Mouse (Mus musculus): ENCODE data around the gene Gm5678. TPM values are rescaled to one million over a fixed set of nuclear protein-coding genes. Genes with fewer than 3 reads are reported as not detected.
A peak's percentile ranks its signal among the peaks of the same experiment; 100 is the strongest.
"Not testable (repeated sequence)": the region's sequence is repeated elsewhere in the genome, so short reads cannot be mapped to it uniquely, and the experiment has no call there.

Gene Gm5678
- polyA plus RNA-seq, 1 experiment from 2014 or later = not detected

DNA sequence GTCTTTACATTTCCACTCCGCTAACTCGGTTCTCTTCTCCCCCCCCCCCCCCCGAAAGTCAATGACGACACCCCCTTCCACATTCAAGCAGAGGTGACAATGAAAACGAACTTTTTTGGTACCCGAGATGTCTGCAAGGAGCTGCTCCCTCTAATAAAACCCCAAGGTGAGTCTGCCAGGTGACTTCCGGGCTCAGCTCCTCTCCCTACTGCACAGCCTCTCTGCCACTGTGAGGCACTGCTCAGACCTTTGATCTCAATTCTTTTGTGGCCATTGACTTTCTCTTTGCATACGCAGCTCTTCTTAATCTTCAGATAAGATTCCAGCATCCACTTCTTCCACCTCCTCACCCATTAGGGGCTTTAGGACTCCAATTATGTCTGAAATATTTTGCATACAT is 19.2 kb upstream of the Gm5678 start:
- TF ChIP-seq CTCF (IDR thresholded peaks at IDR 0.05; ENCODE audit: low read depth) = no peak
- Histone ChIP-seq H3K9ac (peak overlapping the region; percentile 75; the same call in 1 of the 2 replicates), H3K27me3 (ENCODE audit: insufficient read depth, low read length) (no peaks in the 10 kb centered on the region), H3K4me3 (ENCODE audit: low read depth, low read length) (peak overlapping the region; percentile 67), H3K4me1 (ENCODE audit: insufficient read depth) (peaks cover 4% of the 10 kb centered on the region; the same call in 1 of the 2 replicates), H3K27ac (ENCODE audit: low read depth) (no peak overlapping the region), H3K9me3 (ENCODE audit: low read depth, low read length) (no peaks in the 10 kb centered on the region), H3K36me3 (ENCODE audit: insufficient read depth) (peaks cover 18% of the 10 kb centered on the region), H3K4me2 (peak overlapping the region; percentile 88)
- WGBS = 57% methylated on average over 7 of the region's 8 CpGs
- ATAC-seq (ENCODE audit: insufficient read depth) (no peak), DNase-seq (no peak)

DNA sequence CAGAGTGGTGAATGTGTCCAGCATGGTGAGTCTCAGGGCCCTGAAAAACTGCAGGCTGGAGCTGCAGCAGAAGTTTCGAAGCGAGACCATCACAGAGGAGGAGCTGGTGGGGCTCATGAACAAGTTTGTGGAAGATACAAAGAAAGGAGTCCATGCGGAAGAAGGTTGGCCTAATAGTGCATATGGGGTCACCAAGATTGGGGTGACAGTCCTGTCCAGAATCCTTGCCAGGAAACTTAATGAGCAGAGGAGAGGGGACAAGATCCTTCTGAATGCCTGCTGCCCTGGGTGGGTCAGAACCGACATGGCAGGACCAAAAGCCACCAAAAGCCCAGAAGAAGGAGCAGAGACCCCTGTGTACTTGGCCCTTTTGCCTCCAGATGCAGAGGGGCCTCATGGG is 18.1 kb upstream of the Gm5678 start:
- Histone ChIP-seq H3K4me3 (ENCODE audit: low read depth, low read length) (no peak overlapping the region), H3K4me1 (ENCODE audit: insufficient read depth) (no peaks in the 10 kb centered on the region), H3K9ac (no peak overlapping the region), H3K9me3 (ENCODE audit: low read depth, low read length) (no peaks in the 10 kb centered on the region), H3K36me3 (ENCODE audit: insufficient read depth) (peaks cover 18% of the 10 kb centered on the region), H3K27me3 (ENCODE audit: insufficient read depth, low read length) (no peaks in the 10 kb centered on the region), H3K4me2 (no peak overlapping the region), H3K27ac (ENCODE audit: low read depth) (no peak overlapping the region)
- ATAC-seq (ENCODE audit: insufficient read depth) (no peak), DNase-seq (no peak)
- WGBS = 95% methylated on average over 4 of the region's 4 CpGs
- TF ChIP-seq CTCF (IDR thresholded peaks at IDR 0.05; ENCODE audit: low read depth) = no peak

DNA sequence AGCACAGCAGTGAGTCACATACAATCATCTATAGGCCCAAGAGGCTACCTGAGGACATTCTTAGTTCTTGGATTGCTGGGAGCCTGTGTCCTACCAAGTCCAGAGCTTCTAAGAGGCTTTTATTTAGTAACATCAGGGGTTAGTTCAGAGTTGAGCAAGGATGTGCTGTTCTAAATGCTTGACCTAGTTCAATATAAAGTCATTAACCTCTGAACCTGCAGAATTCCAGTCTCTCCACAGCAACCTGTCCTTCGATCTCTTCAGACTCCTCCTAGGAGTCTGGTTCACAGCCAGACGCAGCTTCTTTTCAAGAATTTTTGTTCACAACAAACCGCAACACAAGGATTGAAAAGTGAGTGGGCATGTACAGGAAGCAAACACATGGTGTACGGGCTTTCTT is 16.9 kb upstream of the Gm5678 start:
- H3K4me1 ChIP-seq (ENCODE audit: insufficient read depth) = no peaks in the 10 kb centered on the region
- no peak overlapping the region for H3K9ac ChIP-seq
- no peaks in the 10 kb centered on the region for H3K27me3 ChIP-seq (ENCODE audit: insufficient read depth, low read length)
- no peak overlapping the region for H3K4me2 ChIP-seq
- no peak for DNase-seq
- no peak overlapping the region for H3K4me3 ChIP-seq (ENCODE audit: low read depth, low read length)
- H3K36me3 ChIP-seq (ENCODE audit: insufficient read depth) = peaks cover 18% of the 10 kb centered on the region
- WGBS = 88% methylated on average over 4 of the region's 4 CpGs
- ATAC-seq (ENCODE audit: insufficient read depth) = no peak
- no peak for TF ChIP-seq CTCF (IDR thresholded peaks at IDR 0.05; ENCODE audit: low read depth)
- no peak overlapping the region for H3K27ac ChIP-seq (ENCODE audit: low read depth)
- H3K9me3 ChIP-seq (ENCODE audit: low read depth, low read length) = no peaks in the 10 kb centered on the region

DNA sequence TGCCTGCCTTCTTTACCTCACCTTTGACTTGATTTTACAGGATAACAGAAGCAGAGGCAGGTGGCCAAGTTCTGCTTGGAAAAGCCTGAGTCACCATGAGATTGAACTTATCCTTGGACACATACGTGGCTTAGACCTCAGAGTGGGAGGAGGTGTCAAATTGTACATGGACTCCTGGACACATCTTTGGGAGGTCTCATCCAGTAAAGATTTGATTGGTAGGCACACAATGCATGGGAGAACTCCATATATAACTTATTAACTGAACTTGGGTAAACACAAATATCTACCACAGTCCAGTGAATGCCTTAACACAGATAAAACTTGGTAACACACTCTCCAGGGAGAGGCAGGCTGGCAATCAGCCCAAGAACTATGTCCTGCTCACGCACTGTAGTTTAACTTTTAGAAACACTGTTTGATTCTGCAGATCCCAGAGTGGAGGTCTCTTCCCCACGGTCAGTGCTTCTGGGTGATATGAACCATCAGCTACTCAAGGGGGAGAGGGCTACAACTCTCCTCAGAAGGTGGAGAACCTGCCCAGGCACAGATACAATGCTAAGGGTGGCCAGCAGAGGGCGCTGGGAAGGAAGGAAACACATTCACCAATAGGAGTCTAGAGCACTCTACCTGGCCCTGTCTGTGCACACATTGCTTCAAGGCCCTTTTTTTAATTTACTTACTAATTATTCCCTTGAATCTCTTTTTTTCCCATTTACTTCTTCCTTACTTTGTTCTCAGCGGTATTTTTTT is 12.6 kb upstream of the Gm5678 start:
- Histone ChIP-seq H3K27me3 (ENCODE audit: insufficient read depth, low read length) (no peaks in the 10 kb centered on the region), H3K4me3 (ENCODE audit: low read depth, low read length) (no peak overlapping the region), H3K27ac (ENCODE audit: low read depth) (no peak overlapping the region), H3K36me3 (ENCODE audit: insufficient read depth) (peaks cover 10% of the 10 kb centered on the region), H3K4me2 (no peak overlapping the region), H3K9me3 (ENCODE audit: low read depth, low read length) (no peaks in the 10 kb centered on the region), H3K9ac (no peak overlapping the region), H3K4me1 (ENCODE audit: insufficient read depth) (no peaks in the 10 kb centered on the region)
- TF ChIP-seq CTCF (IDR thresholded peaks at IDR 0.05; ENCODE audit: low read depth) = peak; percentile 79
- WGBS = 22% methylated on average over 5 of the region's 5 CpGs
- peak; percentile 70 for DNase-seq
- no peak for ATAC-seq (ENCODE audit: insufficient read depth)

DNA sequence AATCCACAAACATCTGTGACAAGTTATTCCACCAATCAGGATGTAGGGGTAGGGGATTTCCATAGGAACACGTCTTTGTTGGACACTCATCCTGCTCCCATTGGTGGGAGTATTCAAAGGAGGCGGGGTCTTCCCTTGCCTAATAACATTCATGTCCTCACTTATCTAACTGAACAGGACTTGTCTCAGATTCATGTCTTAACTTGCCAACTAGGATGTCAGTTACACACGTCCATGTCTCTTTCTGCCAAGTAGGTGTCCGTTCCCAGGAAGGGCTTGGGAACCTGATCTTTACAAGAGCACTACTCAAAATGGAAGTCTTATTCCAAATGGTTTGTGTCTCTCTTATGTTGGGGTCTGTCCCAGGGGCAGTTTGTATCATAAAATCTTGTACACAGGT is 4.1 kb upstream of the Gm5678 start:
- not testable (repeated sequence) for ATAC-seq (ENCODE audit: insufficient read depth); H3K27ac ChIP-seq (ENCODE audit: low read depth); DNase-seq

DNA sequence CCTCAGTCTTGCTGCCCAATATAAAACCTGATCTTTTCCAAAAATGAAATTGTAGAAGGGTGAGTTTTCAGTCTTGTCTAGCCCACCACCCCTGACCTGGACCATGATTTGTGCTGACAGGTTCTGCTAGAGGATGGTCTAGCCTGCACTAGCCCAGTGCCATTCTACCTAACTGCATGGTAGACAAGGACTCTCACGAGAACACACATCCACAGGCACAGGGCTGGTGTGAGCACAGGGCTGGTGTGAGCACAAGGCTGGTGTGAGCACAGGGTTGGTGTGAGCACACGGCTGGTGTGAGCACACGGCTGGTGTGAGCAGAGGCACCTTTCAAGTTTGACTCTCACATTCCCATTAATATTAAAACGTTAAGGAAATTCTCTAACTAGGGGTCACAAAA is 3.2 kb upstream of the Gm5678 start:
- no peak overlapping the region for H3K27ac ChIP-seq (ENCODE audit: low read depth)
- no peak overlapping the region for H3K9ac ChIP-seq
- DNase-seq (no peak), ATAC-seq (ENCODE audit: insufficient read depth) (no peak)
- H3K4me1 ChIP-seq (ENCODE audit: insufficient read depth) = no peaks in the 10 kb centered on the region
- WGBS = 81% methylated on average over 4 of the region's 4 CpGs
- no peaks in the 10 kb centered on the region for H3K27me3 ChIP-seq (ENCODE audit: insufficient read depth, low read length)
- TF ChIP-seq CTCF (IDR thresholded peaks at IDR 0.05; ENCODE audit: low read depth) = no peak
- no peaks in the 10 kb centered on the region for H3K9me3 ChIP-seq (ENCODE audit: low read depth, low read length)
- no peak overlapping the region for H3K4me3 ChIP-seq (ENCODE audit: low read depth, low read length)
- no peak overlapping the region for H3K4me2 ChIP-seq
- H3K36me3 ChIP-seq (ENCODE audit: insufficient read depth) = no peaks in the 10 kb centered on the region

More for the DNA sequence above, 4.1 kb upstream of the Gm5678 start:
- H3K4me3 ChIP-seq (ENCODE audit: low read depth, low read length); H3K9me3 ChIP-seq (ENCODE audit: low read depth, low read length); H3K9ac ChIP-seq; H3K36me3 ChIP-seq (ENCODE audit: insufficient read depth); H3K4me1 ChIP-seq (ENCODE audit: insufficient read depth); H3K4me2 ChIP-seq; H3K27me3 ChIP-seq (ENCODE audit: insufficient read depth, low read length): not testable (repeated sequence)
- 86% methylated on average over 4 of the region's 4 CpGs for WGBS

DNA sequence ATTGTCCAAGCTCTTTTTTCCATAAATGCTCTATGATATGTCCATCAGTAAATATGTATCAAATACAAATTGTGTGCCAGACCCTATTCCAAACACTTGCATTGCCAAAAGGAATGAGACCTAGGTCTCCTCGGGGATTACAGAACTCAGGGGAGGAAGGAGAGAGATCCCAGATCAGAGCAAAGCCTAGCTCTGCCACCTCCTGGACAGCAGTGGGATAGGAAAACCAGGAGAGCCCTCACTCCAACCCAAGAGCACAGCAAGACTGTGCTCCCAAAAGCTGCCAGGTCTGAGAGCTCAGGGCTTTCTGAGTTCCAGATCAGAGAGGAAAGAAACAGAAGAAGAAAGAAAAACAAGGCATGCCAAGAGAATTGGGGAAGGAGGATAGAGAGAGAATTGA is 1.2 kb upstream of the Gm5678 start:
- H3K4me2 ChIP-seq = no peak overlapping the region
- no peak overlapping the region for H3K9ac ChIP-seq
- no peaks in the 10 kb centered on the region for H3K9me3 ChIP-seq (ENCODE audit: low read depth, low read length)
- H3K4me1 ChIP-seq (ENCODE audit: insufficient read depth) = no peaks in the 10 kb centered on the region
- no peak overlapping the region for H3K27ac ChIP-seq (ENCODE audit: low read depth)
- no peak overlapping the region for H3K4me3 ChIP-seq (ENCODE audit: low read depth, low read length)
- no peaks in the 10 kb centered on the region for H3K27me3 ChIP-seq (ENCODE audit: insufficient read depth, low read length)
- no peaks in the 10 kb centered on the region for H3K36me3 ChIP-seq (ENCODE audit: insufficient read depth)
- 4% methylated on average over 1 of the region's 1 CpGs for WGBS
- DNase-seq (peak; percentile 62), ATAC-seq (ENCODE audit: insufficient read depth) (no peak; the same call in 1 of the 2 replicates)
- TF ChIP-seq CTCF (IDR thresholded peaks at IDR 0.05; ENCODE audit: low read depth) = peak; percentile 60
